Mouse (Mus musculus) heart, postnatal 0 days (tissue): Measurements from ENCODE around the gene Nptn. TPM values are rescaled to one million over a fixed set of nuclear protein-coding genes. Genes with fewer than 3 reads are reported as not detected.

ENCODE experiments used
- ATAC-seq: fragments of 200-750 bp; cut with Nextera tagmentation; 2 replicates; pipeline ENCODE4 v1.8.0; 2017; ENCODE audit warnings: low read depth, moderate number of reproducible peaks, moderate library complexity; ENCODE audit not compliant: insufficient read depth
- DNase-seq: peaks from one replicate; pipeline ENCODE4 v3.0.0-alpha.2; 2016; ENCODE audit warnings: low spot score
- H3K27ac ChIP-seq: fragments of 300-500 bp; sonication (generic); 2 replicates; pipeline ENCODE4 v1.5.1; 2014; ENCODE audit warnings: low read depth, mild to moderate bottlenecking
- H3K27me3 ChIP-seq: fragments of 300-500 bp; sonication (generic); 2 replicates; pipeline ENCODE4 v1.6.1; 2014; ENCODE audit warnings: low read length, mixed read lengths; ENCODE audit not compliant: control insufficient read depth, insufficient read depth
- H3K36me3 ChIP-seq: fragments of 300-500 bp; sonication (generic); replicated peaks from 2 replicates; pipeline ENCODE4 v1.6.1; 2014; ENCODE audit warnings: low read length, mixed read lengths; ENCODE audit not compliant: control insufficient read depth, insufficient read depth
- H3K4me1 ChIP-seq: fragments of 300-500 bp; sonication (generic); 2 replicates; pipeline ENCODE4 v1.6.1; 2014; ENCODE audit warnings: antibody characterized with exemption; ENCODE audit not compliant: control insufficient read depth, insufficient read depth
- H3K4me2 ChIP-seq: fragments of 300-500 bp; sonication (generic); 2 replicates; pipeline ENCODE4 v1.6.1; 2014; ENCODE audit warnings: low read depth, mild to moderate bottlenecking, low read length, moderate library complexity
- H3K4me3 ChIP-seq: fragments of 300-500 bp; sonication (generic); 2 replicates; pipeline ENCODE4 v1.5.1; 2014; ENCODE audit warnings: low read depth, low read length
- H3K9ac ChIP-seq: fragments of 300-500 bp; sonication (generic); replicated peaks from 2 replicates; pipeline ENCODE4 v1.6.1; 2014; ENCODE audit warnings: low read depth, low read length, mixed read lengths
- H3K9me3 ChIP-seq: fragments of 300-500 bp; sonication (generic); replicated peaks from 2 replicates; pipeline ENCODE4 v1.6.1; 2016; ENCODE audit warnings: low read length; ENCODE audit not compliant: control insufficient read depth
- CTCF ChIP-seq: IDR thresholded peaks from 2 replicates; pipeline ENCODE4 v1.5.1; 2016; ENCODE audit warnings: antibody characterized with exemption, control low read depth, low read depth
- EP300 ChIP-seq: IDR thresholded peaks from 2 replicates; pipeline ENCODE4 v1.6.1; 2016; ENCODE audit warnings: antibody characterized with exemption, low read depth
- WGBS: fragments of 180-500 bp; shearing (Covaris S2); extraction: QIAGEN DNeasy Blood & Tissue Kit; methylation state at CpG from one replicate; pipeline ENCODE4 v1.1.7; 2014; 5-methylcytosine and 5-hydroxymethylcytosine counted together
- polyA plus RNA-seq: library from polyadenylated mRNA; unstranded; fragments of >200 nt; fragmentation: Nextera tagmentation; extraction: Ambion mirVana; gene quantifications from 2 replicates; pipeline ENCODE4 v1.2.1, GENCODE M21; 2015
- total RNA-seq: library from RNA; depleted of rRNA; stranded (reverse); fragments of >200 nt; gene quantifications from 2 replicates; pipeline ENCODE4 v1.2.3, GENCODE M21; 2014; ENCODE audit warnings: low replicate concordance

Nptn gene
- total and polyA plus RNA-seq, 2 experiments from 2014 or later: 101 to 402 TPM

GRCm38 (mm10) chr9:58669071-58669470 lies 87.0 kb downstream of the Nptn start:
- no peak overlapping the region; the same call in 1 of the 2 replicates for H3K27ac ChIP-seq
- 52% methylated on average over 3 of the region's 3 CpGs for WGBS

GRCm38 (mm10) chr9:58669819-58670218 lies 87.8 kb downstream of the Nptn start:
- TF ChIP-seq EP300: no peak
- TF ChIP-seq CTCF: no peak
- Histone ChIP-seq H3K27ac (no peak overlapping the region), H3K9ac (no peak overlapping the region), H3K36me3 (peaks cover 18% of the 10 kb centered on the region), H3K27me3 (no peaks in the 10 kb centered on the region), H3K4me3 (no peak overlapping the region), H3K4me2 (no peak overlapping the region), H3K4me1 (peaks cover 14% of the 10 kb centered on the region; the same call in 1 of the 2 replicates), H3K9me3 (no peaks in the 10 kb centered on the region)
- no peak for ATAC-seq
- DNase-seq: no peak
- 75% methylated on average over 6 of the region's 6 CpGs for WGBS

More at GRCm38 (mm10) chr9:58669071-58669470, 87.0 kb downstream of the Nptn start:
- H3K9me3 ChIP-seq: no peaks in the 10 kb centered on the region
- TF ChIP-seq CTCF (no peak), EP300 (no peak)
- H3K4me1 ChIP-seq: peaks cover 14% of the 10 kb centered on the region; the same call in 1 of the 2 replicates
- peaks cover 22% of the 10 kb centered on the region for H3K36me3 ChIP-seq
- no peak for DNase-seq
- H3K27me3 ChIP-seq: no peaks in the 10 kb centered on the region
- no peak overlapping the region for H3K9ac ChIP-seq
- H3K4me3 ChIP-seq: no peak overlapping the region
- H3K4me2 ChIP-seq: no peak overlapping the region
- ATAC-seq: no peak; the same call in 1 of the 2 replicates

GRCm38 (mm10) chr9:58672474-58672873 lies 90.4 kb downstream of the Nptn start:
- H3K27ac ChIP-seq: no peak overlapping the region
- ATAC-seq: no peak; the same call in 1 of the 2 replicates
- H3K4me2 ChIP-seq: no peak overlapping the region

GRCm38 (mm10) chr9:58674736-58675135 lies 92.7 kb downstream of the Nptn start:
- no peak for TF ChIP-seq EP300
- DNase-seq: no peak
- WGBS: 72% methylated on average over 11 of the region's 11 CpGs

More at GRCm38 (mm10) chr9:58672474-58672873, 90.4 kb downstream of the Nptn start:
- H3K36me3 ChIP-seq: no peaks in the 10 kb centered on the region
- WGBS: 16% methylated on average over 4 of the region's 4 CpGs
- DNase-seq: peak; percentile 42
- H3K9ac ChIP-seq: no peak overlapping the region
- H3K9me3 ChIP-seq: no peaks in the 10 kb centered on the region
- peaks cover 14% of the 10 kb centered on the region; the same call in 1 of the 2 replicates for H3K4me1 ChIP-seq
- no peaks in the 10 kb centered on the region for H3K27me3 ChIP-seq
- H3K4me3 ChIP-seq: no peak overlapping the region
- TF ChIP-seq CTCF (no peak), EP300 (no peak)

GRCm38 (mm10) chr9:58675371-58675770 lies 93.3 kb downstream of the Nptn start:
- no peak overlapping the region for H3K4me2 ChIP-seq
- WGBS: 42% methylated on average over 6 of the region's 6 CpGs
- DNase-seq: peak; percentile 20
- H3K4me1 ChIP-seq: no peaks in the 10 kb centered on the region
- no peaks in the 10 kb centered on the region for H3K36me3 ChIP-seq
- H3K27me3 ChIP-seq: no peaks in the 10 kb centered on the region
- ATAC-seq: no peak
- H3K27ac ChIP-seq: no peak overlapping the region
- H3K4me3 ChIP-seq: no peak overlapping the region
- TF ChIP-seq CTCF: no peak
- TF ChIP-seq EP300: no peak
- H3K9ac ChIP-seq: no peak overlapping the region
- no peaks in the 10 kb centered on the region for H3K9me3 ChIP-seq

More at GRCm38 (mm10) chr9:58674736-58675135, 92.7 kb downstream of the Nptn start:
- Histone ChIP-seq H3K36me3 (no peaks in the 10 kb centered on the region), H3K9me3 (no peaks in the 10 kb centered on the region), H3K27me3 (no peaks in the 10 kb centered on the region), H3K9ac (no peak overlapping the region), H3K27ac (no peak overlapping the region), H3K4me2 (no peak overlapping the region), H3K4me3 (no peak overlapping the region), H3K4me1 (no peaks in the 10 kb centered on the region)
- ATAC-seq: no peak

GRCm38 (mm10) chr9:58681411-58681810 lies 99.4 kb downstream of the Nptn start:
- H3K4me2 ChIP-seq: no peak overlapping the region
- WGBS: 66% methylated on average over 2 of the region's 2 CpGs

More at GRCm38 (mm10) chr9:58681411-58681810, 99.4 kb downstream of the Nptn start:
- H3K4me1 ChIP-seq: no peaks in the 10 kb centered on the region
- H3K4me3 ChIP-seq: no peak overlapping the region
- no peaks in the 10 kb centered on the region for H3K9me3 ChIP-seq
- TF ChIP-seq CTCF (no peak), EP300 (no peak)
- no peaks in the 10 kb centered on the region for H3K27me3 ChIP-seq
- H3K27ac ChIP-seq: no peak overlapping the region
- H3K9ac ChIP-seq: no peak overlapping the region
- ATAC-seq (no peak), DNase-seq (no peak)
- H3K36me3 ChIP-seq: no peaks in the 10 kb centered on the region
